Mouse (Mus musculus): ENCODE data around the gene Pxt1.

- TF ChIP-seq CTCF (IDR thresholded peaks at IDR 0.05; ENCODE audit: extremely low read depth, insufficient read length, insufficient replicate concordance, low read depth, low read length): no peak
- TF ChIP-seq POLR2A (IDR thresholded peaks at IDR 0.05; ENCODE audit: low read depth, low read length): no peak
Observed at GRCm38 (mm10) chr17:28921086-28921485, 22.6 kb downstream of the Pxt1 start.

All from small intestine, adult 2 months (tissue).